Mouse (Mus musculus): ENCODE data around the gene Pde1a.

DNA sequence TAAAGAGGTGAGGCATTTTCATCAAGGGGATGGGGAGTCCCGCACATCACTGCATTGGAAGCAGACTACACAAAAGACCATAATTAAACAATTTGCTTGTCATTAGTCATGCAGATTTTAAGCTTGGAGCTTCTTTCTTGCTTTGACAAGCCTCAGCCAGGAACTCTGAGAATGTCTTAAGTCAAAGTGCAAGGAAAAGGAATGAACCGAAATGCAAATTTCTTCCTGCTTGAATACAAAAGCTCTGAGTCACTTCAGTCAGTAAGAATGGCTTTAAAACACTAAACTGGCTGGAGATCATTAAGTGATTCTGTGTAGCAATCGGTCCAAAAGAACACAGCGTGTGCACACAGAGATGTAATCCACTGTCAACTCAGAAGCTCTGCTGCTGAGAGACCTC, 2.6 kb downstream of the Pde1a start:
- TF ChIP-seq CHD2 (IDR thresholded peaks at IDR 0.05; ENCODE audit: low read depth, low read length) (peak; percentile 28; the same call in 1 of the 2 replicates), ZNF384 (IDR thresholded peaks at IDR 0.05; ENCODE audit: low read depth, low read length) (no peak), HCFC1 (IDR thresholded peaks at IDR 0.05; ENCODE audit: borderline replicate concordance, insufficient read depth, low read length) (no peak), MAFK (IDR thresholded peaks at IDR 0.05; ENCODE audit: insufficient read depth, low read depth, low read length) (no peak), ZC3H11A (IDR thresholded peaks at IDR 0.05; ENCODE audit: borderline replicate concordance, low read depth, low read length) (no peak)

Measured in ES-E14 (cell line).